Comparison of ENCODE assay signal across 50 mouse cellular contexts in the genomic region with DNA sequence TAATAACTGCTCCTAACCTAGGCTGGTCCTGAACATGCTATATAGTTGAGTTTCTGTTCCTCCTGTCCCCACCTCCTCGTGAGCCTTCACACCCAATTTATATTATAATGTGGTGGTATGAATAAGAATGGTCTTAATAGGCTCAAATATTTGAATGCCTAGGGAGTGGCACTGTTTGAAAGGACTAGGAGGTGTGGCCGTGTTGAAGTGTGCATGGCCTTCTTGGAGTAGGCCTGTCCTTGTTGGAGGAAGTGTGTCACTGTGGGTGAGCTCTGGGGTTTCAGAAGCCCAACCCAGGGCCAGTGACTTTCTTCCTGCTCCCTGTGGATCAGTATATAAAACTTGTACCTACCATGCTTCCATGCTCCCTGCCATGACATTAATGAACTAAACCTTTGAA. TPM values are rescaled to one million over a fixed set of nuclear protein-coding genes. Genes with fewer than 3 reads are reported as not detected.
"Had no signal": no experiment of that assay in that cellular context is flagged by ENCODE, and none has a peak within 500 bp of the region (broad histone marks: within the 10 kb centered on the region; RNA-seq: fewer than 3 reads in every experiment).

No protein-coding gene starts in this region.

- H3K27ac ChIP-seq: heart, embryonic 13.5 days; heart, embryonic 15.5 days; hindbrain, embryonic 10.5 days; hindbrain, embryonic 12.5 days; hindbrain, embryonic 13.5 days; hindbrain, embryonic 14.5 days; hindbrain, embryonic 15.5 days; hindbrain, postnatal 0 days; intestine, embryonic 15.5 days; kidney, embryonic 15.5 days; kidney, postnatal 0 days; layer of hippocampus, adult 2 months; left cerebral cortex, adult 2 months had no signal

- ATAC-seq: hindbrain, embryonic 16.5 days; hindbrain, postnatal 0 days; inflammation-experienced regulatory T-cells, adult 6 months; intestine, embryonic 15.5 days; intestine, embryonic 16.5 days; intestine, postnatal 0 days had no signal

- H3K4me1 ChIP-seq: heart, embryonic 12.5 days; heart, embryonic 15.5 days; hindbrain, embryonic 15.5 days; intestine, embryonic 15.5 days; kidney, embryonic 15.5 days had no signal

- H3K9me3 ChIP-seq: heart, embryonic 13.5 days; heart, embryonic 15.5 days; hindbrain, embryonic 10.5 days; hindbrain, embryonic 12.5 days; hindbrain, embryonic 13.5 days; hindbrain, embryonic 15.5 days; intestine, embryonic 15.5 days; kidney, embryonic 15.5 days had no signal

- DNase-seq: heart, postnatal 10 days; heart, postnatal 14 days; heart, postnatal 36 days; heart, postnatal 4 days; kidney, adult 11 months; kidney, adult 18-20 months; kidney, adult 2 months; kidney, adult 8-10 months; kidney, adult 9 months; kidney, postnatal 10 days; kidney, postnatal 14 days; kidney, postnatal 25 days; kidney, postnatal 36 days; kidney, postnatal 4 days; layer of hippocampus, adult 9-11 months; layer of hippocampus, postnatal 36 days had no signal

- H3K9ac ChIP-seq: heart, embryonic 12.5 days; heart, embryonic 13.5 days; heart, embryonic 15.5 days; hindbrain, embryonic 12.5 days; hindbrain, embryonic 13.5 days; hindbrain, embryonic 14.5 days; hindbrain, embryonic 15.5 days; intestine, embryonic 15.5 days; kidney, embryonic 15.5 days had no signal

- H3K4me3 ChIP-seq: heart, embryonic 12.5 days; heart, embryonic 13.5 days; heart, embryonic 15.5 days; hindbrain, embryonic 10.5 days; hindbrain, embryonic 12.5 days; hindbrain, embryonic 13.5 days; hindbrain, embryonic 15.5 days; intestine, embryonic 15.5 days; kidney, embryonic 15.5 days; layer of hippocampus, adult 2 months; left cerebral cortex, adult 2 months had no signal

- H3K4me2 ChIP-seq: heart, embryonic 12.5 days; heart, embryonic 13.5 days; heart, embryonic 15.5 days; hindbrain, embryonic 12.5 days; hindbrain, embryonic 13.5 days; hindbrain, embryonic 14.5 days; hindbrain, embryonic 15.5 days; intestine, embryonic 15.5 days; kidney, embryonic 15.5 days had no signal

- H3K36me3 ChIP-seq: heart, embryonic 12.5 days; heart, embryonic 13.5 days; heart, embryonic 15.5 days; hindbrain, embryonic 10.5 days; hindbrain, embryonic 12.5 days; hindbrain, embryonic 13.5 days; hindbrain, embryonic 15.5 days; intestine, embryonic 15.5 days; kidney, embryonic 15.5 days had no signal

- H3K27me3 ChIP-seq: heart, embryonic 15.5 days; hindbrain, embryonic 12.5 days; hindbrain, embryonic 13.5 days; hindbrain, embryonic 15.5 days; intestine, embryonic 15.5 days; kidney, embryonic 15.5 days had no signal

RNA-seq across cellular contexts. Expression of a gene that starts 43.5 kb away (rescaled TPM):
- total RNA-seq: heart, postnatal 10 days; heart, postnatal 14 days; heart, postnatal 25 days; heart, postnatal 36 days; heart, postnatal 4 days; hematopoietic stem cell, adult 5-6 weeks; hindbrain, postnatal 0 days; layer of hippocampus, adult 18-20 months; layer of hippocampus, adult 2 months; layer of hippocampus, adult 8-10 months; layer of hippocampus, postnatal 10 days; layer of hippocampus, postnatal 14 days; layer of hippocampus, postnatal 25 days; layer of hippocampus, postnatal 36 days; left cerebral cortex, adult 18-20 months; left cerebral cortex, adult 2 months; left cerebral cortex, adult 8-10 months had no signal
- polyA plus RNA-seq: heart, embryonic 12.5 days; heart, embryonic 13.5 days; heart, embryonic 14.5 days; heart, embryonic 15.5 days; heart, embryonic 16.5 days; heart, postnatal 0 days; hindbrain, embryonic 10.5 days; hindbrain, embryonic 11.5 days; hindbrain, embryonic 12.5 days; hindbrain, embryonic 13.5 days; hindbrain, embryonic 14.5 days; hindbrain, embryonic 15.5 days; hindbrain, embryonic 16.5 days; hindbrain, postnatal 0 days; inflammation-experienced regulatory T-cells, adult 6 months; intestine, embryonic 14.5 days; intestine, embryonic 15.5 days; intestine, embryonic 16.5 days; intestine, postnatal 0 days; kidney, adult 2 months; kidney, embryonic 14.5 days; kidney, embryonic 15.5 days; kidney, postnatal 0 days; large intestine, adult 2 months had no signal

RNA-seq across cellular contexts. Expression of a gene that starts 47.5 kb away (rescaled TPM):
- total RNA-seq: heart, postnatal 10 days; heart, postnatal 14 days; heart, postnatal 25 days; heart, postnatal 36 days; heart, postnatal 4 days; hematopoietic stem cell, adult 5-6 weeks; layer of hippocampus, adult 18-20 months; layer of hippocampus, postnatal 36 days had no signal
- polyA plus RNA-seq: heart, embryonic 12.5 days; heart, embryonic 14.5 days; heart, postnatal 0 days; hindbrain, embryonic 11.5 days; hindbrain, embryonic 12.5 days; hindbrain, embryonic 13.5 days; hindbrain, embryonic 16.5 days; inflammation-experienced regulatory T-cells, adult 6 months; intestine, embryonic 14.5 days; kidney, adult 2 months; kidney, embryonic 14.5 days; kidney, postnatal 0 days had no signal
